15 mouse cellular contexts compared by ENCODE assay signal in genomic region chr3:104673642-104674328, GRCm38 (mm10). TPM values are rescaled to one million over a fixed set of nuclear protein-coding genes. Genes with fewer than 3 reads are reported as not detected.
DNase-seq lines count a peak whose midpoint lies in the region; ATAC-seq and TF ChIP-seq lines count a peak whose summit lies in the region.
"Had no signal": no experiment of that assay in that cellular context is flagged by ENCODE, and none has a peak within 500 bp of the region (broad histone marks: within the 10 kb centered on the region; RNA-seq: fewer than 3 reads in every experiment).

No protein-coding gene starts in this region.

- H3K9ac ChIP-seq in liver, embryonic 12.5 days, result peak overlapping the region; percentile 64
- no peak overlapping the region for H3K9ac ChIP-seq in stomach, embryonic 16.5 days (ENCODE audit: low read length)
- H3K9ac ChIP-seq: limb, embryonic 15.5 days; midbrain, embryonic 12.5 days had no signal

- no peak for DNase-seq in gastrocnemius, adult 2 months
- no peak for DNase-seq in gastrocnemius, postnatal 25 days
- no peak for DNase-seq in layer of hippocampus, adult 2 months (ENCODE audit: low spot score in 2 of 2)
- DNase-seq in layer of hippocampus, adult 9-11 months, result no peak
- no peak for DNase-seq in adrenal gland, postnatal 10 days
- no peak for DNase-seq in cerebellum, postnatal 36 days
- DNase-seq: right cerebral cortex, postnatal 25 days; thymus, postnatal 36 days had no signal

- peak; percentile 82 for ATAC-seq in liver, embryonic 12.5 days
- peak; percentile 51; the same call in 1 of the 2 replicates for ATAC-seq in stomach, embryonic 16.5 days (ENCODE audit: insufficient read depth, low FRiP score)
- ATAC-seq: forebrain, embryonic 14.5 days had no signal

- peak overlapping the region; percentile 69 for H3K27ac ChIP-seq in gastrocnemius, adult 2 months
- 0 out of 2 replicates have a peak overlapping the region, but pooled peaks have one; percentile 48 for H3K27ac ChIP-seq in layer of hippocampus, adult 2 months
- H3K27ac ChIP-seq in liver, embryonic 12.5 days, result peak overlapping the region; percentile 96
- peak overlapping the region; percentile 82 for H3K27ac ChIP-seq in stomach, embryonic 16.5 days (ENCODE audit: low read length)
- H3K27ac ChIP-seq: limb, embryonic 15.5 days; midbrain, embryonic 12.5 days; neural tube, embryonic 13.5 days had no signal

- peaks cover 72% of the 10 kb centered on the region for H3K4me1 ChIP-seq in liver, embryonic 12.5 days
- H3K4me1 ChIP-seq in stomach, embryonic 16.5 days (ENCODE audit: control insufficient read depth, insufficient read depth, low read length), result peaks cover 34% of the 10 kb centered on the region

- H3K4me2 ChIP-seq in liver, embryonic 12.5 days, result peak overlapping the region; percentile 80
- H3K4me2 ChIP-seq in stomach, embryonic 16.5 days (ENCODE audit: low read depth, low read length), result 0 out of 2 replicates have a peak overlapping the region, but pooled peaks have one; percentile 13

- TF ChIP-seq CTCF in gastrocnemius, adult 2 months (IDR thresholded peaks at IDR 0.05), result no peak
- TF ChIP-seq CTCF in layer of hippocampus, adult 2 months (conservative IDR thresholded peaks at IDR 0.05), result no peak

- 45% methylated on average over 4 of the region's 4 CpGs for WGBS in liver, embryonic 12.5 days (ENCODE audit: insufficient replicate concordance)
- 48% methylated on average over 4 of the region's 4 CpGs for WGBS in stomach, embryonic 16.5 days

- H3K4me3 ChIP-seq in gastrocnemius, adult 2 months, result 0 out of 2 replicates have a peak overlapping the region, but pooled peaks have one; percentile 69
- no peak overlapping the region for H3K4me3 ChIP-seq in layer of hippocampus, adult 2 months
- H3K4me3 ChIP-seq in liver, embryonic 12.5 days, result no peak overlapping the region
- H3K4me3 ChIP-seq in stomach, embryonic 16.5 days (replicated peaks; ENCODE audit: low read length), result no peak overlapping the region
- H3K4me3 ChIP-seq: limb, embryonic 15.5 days; midbrain, embryonic 12.5 days; neural tube, embryonic 13.5 days had no signal

- no peaks in the 10 kb centered on the region for H3K36me3 ChIP-seq in liver, embryonic 12.5 days
- H3K36me3 ChIP-seq in stomach, embryonic 16.5 days (ENCODE audit: control insufficient read depth, insufficient read depth, low read length), result no peaks in the 10 kb centered on the region
- H3K36me3 ChIP-seq: limb, embryonic 15.5 days; midbrain, embryonic 12.5 days; neural tube, embryonic 13.5 days had no signal

- H3K27me3 ChIP-seq in liver, embryonic 12.5 days (replicated peaks), result no peaks in the 10 kb centered on the region
- no peaks in the 10 kb centered on the region for H3K27me3 ChIP-seq in stomach, embryonic 16.5 days (ENCODE audit: control insufficient read depth, insufficient read depth, low read length)
- H3K27me3 ChIP-seq: limb, embryonic 15.5 days; neural tube, embryonic 13.5 days; Patski had no signal

- intact Hi-C loops in gastrocnemius, adult 2 months (cut with DNase I), result loop anchor here (2.0 kb wide), 1 partner anchor 133 kb away; no protein-coding TSS in a partner anchor

- H3K9me3 ChIP-seq in liver, embryonic 12.5 days (replicated peaks), result no peaks in the 10 kb centered on the region
- no peaks in the 10 kb centered on the region for H3K9me3 ChIP-seq in stomach, embryonic 16.5 days (replicated peaks; ENCODE audit: control insufficient read depth, low read length)
- H3K9me3 ChIP-seq: limb, embryonic 15.5 days; midbrain, embryonic 12.5 days; neural tube, embryonic 13.5 days had no signal

RNA-seq across cellular contexts. Expression of gene Slc16a1, which starts 35.3 kb away (rescaled TPM):
- total RNA-seq in gastrocnemius, adult 2 months (2021), result 10 to 100 TPM; 20.9 to 42.1 TPM
- 10 to 100 TPM; 27.4 to 28.3 TPM for total RNA-seq in gastrocnemius, postnatal 25 days (2021)
- total RNA-seq in layer of hippocampus, adult 2 months (2021), result 10 to 100 TPM; 20.8 to 22.0 TPM
- 95.7 and 96.9 TPM in 2 replicates for polyA plus RNA-seq in liver, embryonic 12.5 days (2016; fragmentation: Nextera tagmentation; extraction: Ambion mirVana)
- polyA plus RNA-seq in stomach, embryonic 16.5 days (2015; fragmentation: Nextera tagmentation; extraction: Ambion mirVana), result 36.6 and 36.8 TPM in 2 replicates
- total RNA-seq in adrenal gland, postnatal 10 days (2021), result 100 to 1,000 TPM; 104 to 117 TPM
